Mouse (Mus musculus) ovary, adult 18-20 months (tissue): Measurements from ENCODE around the gene Vmn1r157.
"Not testable (repeated sequence)": the region's sequence is repeated elsewhere in the genome, so short reads cannot be mapped to it uniquely, and the experiment has no call there.

Source experiments
- DNase-seq: peaks from one replicate; pipeline ENCODE4 v3.0.0; 2022; ENCODE audit warnings: low spot score, mixed read lengths

Vmn1r157 gene

DNA sequence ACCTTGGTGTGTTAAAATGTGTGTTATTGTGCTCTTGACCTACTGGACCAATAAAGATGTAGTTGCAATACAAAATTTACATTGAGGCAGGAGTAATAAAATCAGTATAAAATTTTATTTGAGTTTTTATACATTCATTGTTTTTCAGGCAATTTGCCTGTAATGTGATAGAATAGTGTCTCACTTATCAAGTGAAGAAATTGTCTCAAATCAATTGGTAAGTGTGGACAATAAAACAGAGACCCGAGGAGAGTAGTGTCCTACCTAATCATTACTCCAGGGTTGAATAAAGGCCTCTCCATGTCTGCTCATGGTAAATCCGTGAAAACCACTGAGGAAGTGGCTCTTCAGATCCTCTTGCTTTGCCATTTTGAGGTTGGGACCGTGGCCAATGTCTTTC, at the start of gene Vmn1r157:
Gene Vmn1r157, plus strand, starts transcription at position 301 of the 400 bp plus-strand sequence.
- DNase-seq: not testable (repeated sequence)

DNA sequence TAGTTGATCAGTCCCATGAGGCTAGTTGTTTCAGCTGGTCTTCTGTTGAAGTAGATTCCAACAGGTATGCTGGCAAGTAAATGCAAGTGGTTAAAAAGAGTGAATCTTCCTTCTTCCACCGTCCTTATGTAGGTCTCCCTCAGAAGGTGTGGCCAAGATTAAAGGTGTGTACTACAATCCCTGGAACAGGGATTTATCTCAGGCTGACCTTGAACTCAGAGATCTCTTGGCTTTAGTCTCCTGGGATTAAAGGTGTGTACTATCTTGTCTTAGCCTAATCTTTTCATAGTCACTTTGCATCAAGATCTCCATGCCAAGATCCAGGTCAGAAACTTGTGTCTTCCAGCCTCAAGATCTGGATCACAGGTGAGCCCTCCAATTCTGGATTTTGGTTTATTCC, 41.9 kb upstream of the Vmn1r157 start, which contains the start of gene Gm4567:
Gene Gm4567, minus strand, starts transcription at position 101 of the 400 bp plus-strand sequence.
- not testable (repeated sequence) for DNase-seq

DNA sequence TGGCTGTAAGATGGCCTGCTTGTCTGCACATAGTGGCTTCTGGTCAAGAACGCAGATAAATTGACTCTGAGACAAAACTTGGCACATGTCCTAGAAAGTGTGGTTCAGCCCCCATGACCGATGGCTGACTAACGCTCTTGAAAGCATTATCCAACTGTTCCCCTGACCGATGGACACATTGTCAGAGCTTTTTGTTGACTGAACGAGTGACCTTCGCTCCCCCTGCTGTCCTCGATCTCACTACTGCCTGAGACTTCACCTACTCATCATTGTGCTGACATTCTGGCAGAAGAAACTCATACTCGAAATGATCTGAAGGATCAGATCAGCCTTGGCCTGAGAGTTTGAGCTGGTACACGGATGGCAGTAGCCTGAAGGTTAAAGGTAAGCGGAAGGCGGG, 14.5 kb downstream of the Vmn1r157 start:
- not testable (repeated sequence) for DNase-seq

DNA sequence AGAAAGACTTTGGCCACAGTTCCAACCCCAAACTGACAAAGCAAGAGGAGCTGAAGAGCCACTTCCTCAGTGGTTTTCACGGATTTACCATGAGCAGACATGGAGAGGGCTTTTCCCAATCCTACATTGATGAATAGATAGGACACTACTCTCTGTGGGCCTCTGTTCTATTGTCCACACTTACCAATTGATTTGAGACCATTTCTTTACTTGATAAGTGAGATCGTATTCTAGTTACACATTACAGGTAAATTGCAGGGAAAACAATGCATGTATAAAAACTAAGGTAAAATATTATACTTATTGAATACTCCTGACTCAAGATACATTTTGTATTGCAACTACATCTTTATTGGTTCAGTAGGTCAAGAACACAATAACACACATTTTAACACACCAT, 29.2 kb downstream of the Vmn1r157 start, which contains the start of gene Vmn1r158:
Gene Vmn1r158, minus strand, starts transcription at position 101 of the 400 bp plus-strand sequence.
- not testable (repeated sequence) for DNase-seq
